Mouse (Mus musculus): Measurements from ENCODE around the gene Cnnm4. TPM values are rescaled to one million over a fixed set of nuclear protein-coding genes. Genes with fewer than 3 reads are reported as not detected.

The Cnnm4 gene
- polyA plus RNA-seq, 1 experiment from 2014 or later = 11.0 TPM

GRCm38 (mm10) chr1:36446841-36447240, 24.6 kb upstream of the Cnnm4 start:
- no peak for ATAC-seq (replicated peaks)
- Histone ChIP-seq H3K36me3 (replicated peaks) (no peaks in the 10 kb centered on the region), H3K4me3 (no peak overlapping the region), H3K27ac (no peak overlapping the region), H3K4me1 (peaks cover 13% of the 10 kb centered on the region), H3K9me3 (no peaks in the 10 kb centered on the region), H3K4me2 (no peak overlapping the region), H3K27me3 (replicated peaks) (no peaks in the 10 kb centered on the region), H3K9ac (no peak overlapping the region)
- WGBS = 90% methylated on average over 5 of the region's 5 CpGs

- Histone ChIP-seq H3K27me3 (replicated peaks) (no peaks in the 10 kb centered on the region), H3K9me3 (no peaks in the 10 kb centered on the region), H3K9ac (no peak overlapping the region), H3K4me1 (no peaks in the 10 kb centered on the region), H3K27ac (no peak overlapping the region), H3K36me3 (replicated peaks) (no peaks in the 10 kb centered on the region), H3K4me3 (no peak overlapping the region), H3K4me2 (no peak overlapping the region)
- no peak for ATAC-seq (replicated peaks)
- 89% methylated on average over 6 of the region's 6 CpGs for WGBS
Observed at GRCm38 (mm10) chr1:36454055-36454815, 17.2 kb upstream of the Cnnm4 start.

GRCm38 (mm10) chr1:36457388-36458014, 13.9 kb upstream of the Cnnm4 start:
- Histone ChIP-seq H3K4me1 (no peaks in the 10 kb centered on the region), H3K9ac (no peak overlapping the region), H3K4me3 (no peak overlapping the region), H3K9me3 (no peaks in the 10 kb centered on the region), H3K27me3 (replicated peaks) (no peaks in the 10 kb centered on the region), H3K4me2 (no peak overlapping the region), H3K36me3 (replicated peaks) (no peaks in the 10 kb centered on the region), H3K27ac (no peak overlapping the region)
- no peak for ATAC-seq (replicated peaks)
- 47% methylated on average over 7 of the region's 7 CpGs for WGBS

- H3K27ac ChIP-seq = no peak overlapping the region
- H3K27me3 ChIP-seq (replicated peaks) = no peaks in the 10 kb centered on the region
- H3K9me3 ChIP-seq = no peaks in the 10 kb centered on the region
- no peak overlapping the region for H3K4me3 ChIP-seq
- H3K9ac ChIP-seq = no peak overlapping the region
- H3K4me2 ChIP-seq = no peak overlapping the region
- no peaks in the 10 kb centered on the region for H3K36me3 ChIP-seq (replicated peaks)
- 90% methylated on average over 5 of the region's 5 CpGs for WGBS
- ATAC-seq (replicated peaks) = no peak
- H3K4me1 ChIP-seq = no peaks in the 10 kb centered on the region
Observed at GRCm38 (mm10) chr1:36458169-36458568, 13.3 kb upstream of the Cnnm4 start.

GRCm38 (mm10) chr1:36461829-36462228, 9.6 kb upstream of the Cnnm4 start:
- H3K36me3 ChIP-seq (replicated peaks) = no peaks in the 10 kb centered on the region
- H3K4me1 ChIP-seq = no peaks in the 10 kb centered on the region
- H3K27me3 ChIP-seq (replicated peaks) = no peaks in the 10 kb centered on the region
- no peaks in the 10 kb centered on the region for H3K9me3 ChIP-seq
- H3K27ac ChIP-seq = no peak overlapping the region
- ATAC-seq (replicated peaks) = no peak
- no peak overlapping the region for H3K4me2 ChIP-seq
- H3K4me3 ChIP-seq = no peak overlapping the region
- 54% methylated on average over 2 of the region's 2 CpGs for WGBS
- no peak overlapping the region for H3K9ac ChIP-seq

GRCm38 (mm10) chr1:36465641-36466160, 5.7 kb upstream of the Cnnm4 start:
- 83% methylated on average over 4 of the region's 4 CpGs for WGBS
- no peaks in the 10 kb centered on the region for H3K36me3 ChIP-seq (replicated peaks)
- H3K27ac ChIP-seq = no peak overlapping the region
- H3K4me2 ChIP-seq = no peak overlapping the region
- H3K27me3 ChIP-seq (replicated peaks) = no peaks in the 10 kb centered on the region
- H3K9me3 ChIP-seq = no peaks in the 10 kb centered on the region
- peaks cover 1% of the 10 kb centered on the region for H3K4me1 ChIP-seq
- H3K4me3 ChIP-seq = no peak overlapping the region
- no peak overlapping the region for H3K9ac ChIP-seq
- ATAC-seq (replicated peaks) = no peak

GRCm38 (mm10) chr1:36467446-36467845, 4.0 kb upstream of the Cnnm4 start:
- Histone ChIP-seq H3K4me3 (no peak overlapping the region), H3K9me3 (no peaks in the 10 kb centered on the region), H3K9ac (no peak overlapping the region), H3K4me1 (peaks cover 11% of the 10 kb centered on the region), H3K27me3 (replicated peaks) (no peaks in the 10 kb centered on the region), H3K36me3 (replicated peaks) (no peaks in the 10 kb centered on the region), H3K4me2 (no peak overlapping the region), H3K27ac (no peak overlapping the region)
- 50% methylated on average over 5 of the region's 5 CpGs for WGBS
- no peak for ATAC-seq (replicated peaks)

GRCm38 (mm10) chr1:36469811-36470444, 1.5 kb upstream of the Cnnm4 start:
- H3K9me3 ChIP-seq = no peaks in the 10 kb centered on the region
- WGBS = 35% methylated on average over 2 of the region's 2 CpGs
- H3K4me1 ChIP-seq = peaks cover 36% of the 10 kb centered on the region
- H3K36me3 ChIP-seq (replicated peaks) = no peaks in the 10 kb centered on the region
- no peak overlapping the region for H3K27ac ChIP-seq
- H3K9ac ChIP-seq = no peak overlapping the region
- no peaks in the 10 kb centered on the region for H3K27me3 ChIP-seq (replicated peaks)
- ATAC-seq (replicated peaks) = no peak
- no peak overlapping the region for H3K4me3 ChIP-seq
- no peak overlapping the region for H3K4me2 ChIP-seq

GRCm38 (mm10) chr1:36472106-36472440, 653 bp downstream of the Cnnm4 start:
- H3K4me3 ChIP-seq = peak overlapping the region; percentile 73
- no peaks in the 10 kb centered on the region for H3K36me3 ChIP-seq (replicated peaks)
- 20% methylated on average over 18 of the region's 18 CpGs for WGBS
- peaks cover 54% of the 10 kb centered on the region for H3K4me1 ChIP-seq
- peak overlapping the region; percentile 68 for H3K9ac ChIP-seq
- peak overlapping the region; percentile 80 for H3K4me2 ChIP-seq
- no peaks in the 10 kb centered on the region for H3K27me3 ChIP-seq (replicated peaks)
- no peak; the same call in 1 of the 2 replicates for ATAC-seq (replicated peaks)
- no peak overlapping the region for H3K27ac ChIP-seq
- no peaks in the 10 kb centered on the region for H3K9me3 ChIP-seq

GRCm38 (mm10) chr1:36473211-36473780, 1.9 kb downstream of the Cnnm4 start:
- no peak for ATAC-seq (replicated peaks)
- Histone ChIP-seq H3K4me2 (peak overlapping the region; percentile 80), H3K4me3 (no peak overlapping the region), H3K4me1 (peaks cover 54% of the 10 kb centered on the region), H3K36me3 (replicated peaks) (no peaks in the 10 kb centered on the region), H3K9me3 (no peaks in the 10 kb centered on the region), H3K27ac (no peak overlapping the region), H3K27me3 (replicated peaks) (no peaks in the 10 kb centered on the region), H3K9ac (no peak overlapping the region)
- whole genome bisulfite sequencing = 75% methylated on average over 10 of the region's 10 CpGs

GRCm38 (mm10) chr1:36474646-36475045, 3.2 kb downstream of the Cnnm4 start:
- Histone ChIP-seq H3K36me3 (replicated peaks) (no peaks in the 10 kb centered on the region), H3K9me3 (no peaks in the 10 kb centered on the region), H3K4me1 (peaks cover 54% of the 10 kb centered on the region), H3K4me3 (no peak overlapping the region), H3K4me2 (peak overlapping the region; percentile 80), H3K27me3 (replicated peaks) (no peaks in the 10 kb centered on the region), H3K27ac (no peak overlapping the region), H3K9ac (no peak overlapping the region)
- no peak for ATAC-seq (replicated peaks)
- 68% methylated on average over 3 of the region's 3 CpGs for WGBS

GRCm38 (mm10) chr1:36475480-36476110, 4.2 kb downstream of the Cnnm4 start:
- Histone ChIP-seq H3K4me2 (peak overlapping the region; percentile 80), H3K27me3 (replicated peaks) (no peaks in the 10 kb centered on the region), H3K4me1 (peaks cover 54% of the 10 kb centered on the region), H3K9ac (no peak overlapping the region), H3K9me3 (no peaks in the 10 kb centered on the region), H3K4me3 (no peak overlapping the region), H3K36me3 (replicated peaks) (no peaks in the 10 kb centered on the region), H3K27ac (no peak overlapping the region)
- 55% methylated on average over 8 of the region's 8 CpGs for WGBS
- ATAC-seq (replicated peaks) = no peak
